Mouse (Mus musculus) lung, embryonic 14.5 days (tissue): ENCODE results near the gene Olfr668. TPM values are rescaled to one million over a fixed set of nuclear protein-coding genes. Genes with fewer than 3 reads are reported as not detected.
"Not testable (repeated sequence)": the region's sequence is repeated elsewhere in the genome, so short reads cannot be mapped to it uniquely, and the experiment has no call there.

Experiments used
- ATAC-seq: fragments of 200-750 bp; cut with Nextera tagmentation; 2 replicates; pipeline ENCODE4 v1.8.0; 2017; ENCODE audit warnings: mild to moderate bottlenecking, moderate TSS enrichment, moderate library complexity; ENCODE audit not compliant: insufficient read depth
- DNase-seq: peaks from one replicate; pipeline ENCODE4 v3.0.0-alpha.2; 2015
- H3K27ac ChIP-seq: fragments of 300-500 bp; sonication (generic); 2 replicates; pipeline ENCODE4 v1.5.1; 2014; ENCODE audit warnings: low read depth, mild to moderate bottlenecking, moderate library complexity
- H3K27me3 ChIP-seq: fragments of 300-500 bp; sonication (generic); 2 replicates; pipeline ENCODE4 v1.6.1; 2014; ENCODE audit warnings: low read length, control low read depth; ENCODE audit not compliant: insufficient read depth
- H3K36me3 ChIP-seq: fragments of 300-500 bp; sonication (generic); 2 replicates; pipeline ENCODE4 v1.6.1; 2014; ENCODE audit warnings: control low read depth; ENCODE audit not compliant: insufficient read depth
- H3K4me1 ChIP-seq: fragments of 300-500 bp; sonication (generic); 2 replicates; pipeline ENCODE4 v1.6.1; 2014; ENCODE audit warnings: antibody characterized with exemption, control low read depth; ENCODE audit not compliant: insufficient read depth
- H3K4me2 ChIP-seq: fragments of 300-500 bp; sonication (generic); 2 replicates; pipeline ENCODE4 v1.6.1; 2014; ENCODE audit warnings: mild to moderate bottlenecking
- H3K4me3 ChIP-seq: fragments of 300-500 bp; sonication (generic); 2 replicates; pipeline ENCODE4 v1.5.1; 2014; ENCODE audit warnings: low read depth, low read length
- H3K9ac ChIP-seq: fragments of 300-500 bp; sonication (generic); 2 replicates; pipeline ENCODE4 v1.6.1; 2014
- H3K9me3 ChIP-seq: fragments of 300-500 bp; sonication (generic); 2 replicates; pipeline ENCODE4 v1.6.1; 2016; ENCODE audit warnings: low read depth, low read length, control low read depth
- CTCF ChIP-seq: IDR thresholded peaks from 2 replicates; pipeline ENCODE4 v1.5.1; 2016; ENCODE audit warnings: antibody characterized with exemption, low read depth
- WGBS: fragments of 180-500 bp; shearing (Covaris S2); extraction: QIAGEN DNeasy Blood & Tissue Kit; methylation state at CpG from one replicate; pipeline ENCODE4 v1.1.7; 2014; 5-methylcytosine and 5-hydroxymethylcytosine counted together
- polyA plus RNA-seq: library from polyadenylated mRNA; unstranded; fragments of >200 nt; fragmentation: Nextera tagmentation; extraction: Ambion mirVana; gene quantifications from 2 replicates; pipeline ENCODE4 v1.2.1, GENCODE M21; 2014

Gene Olfr668
- not detected in 2 replicates for polyA plus RNA-seq

DNA sequence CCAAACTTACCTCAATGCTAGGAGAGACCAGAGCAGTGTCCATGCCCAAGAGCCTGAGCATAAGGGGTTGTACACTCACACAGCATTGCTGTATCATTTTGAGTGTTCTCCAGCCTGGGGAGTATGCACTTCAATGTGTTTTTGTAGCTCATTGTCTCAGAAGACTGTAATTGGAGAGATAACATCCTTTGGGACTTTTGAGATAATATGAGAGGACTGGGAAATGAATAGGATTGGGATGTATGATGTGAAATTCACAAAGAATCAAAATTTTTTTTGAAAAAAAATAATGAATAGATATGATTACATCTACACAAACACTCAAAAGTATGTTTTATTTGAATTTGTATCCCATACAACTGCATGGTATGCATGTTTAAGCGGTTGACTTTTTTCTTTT lies at the start of gene Olfr668:
Gene Olfr668, minus strand, starts transcription at position 101 of the 400 bp plus-strand sequence.
- ATAC-seq (no peak), DNase-seq (no peak)
- no peak within 1 kb of the TSS for H3K4me3 ChIP-seq
- H3K9me3 ChIP-seq = no peaks in the 10 kb centered on the region
- H3K4me2 ChIP-seq = no peak within 1 kb of the TSS
- no peaks in the 10 kb centered on the region for H3K27me3 ChIP-seq
- H3K27ac ChIP-seq = no peak within 1 kb of the TSS
- TF ChIP-seq CTCF = no peak
- WGBS = 73% methylated on average over 1 of the region's 1 CpGs
- no peaks in the 10 kb centered on the region for H3K36me3 ChIP-seq
- no peaks in the 10 kb centered on the region for H3K4me1 ChIP-seq
- H3K9ac ChIP-seq = no peak within 1 kb of the TSS

GRCm38 (mm10) chr7:104972507-104972906 lies 44.6 kb upstream of the Olfr668 start:
- DNase-seq, H3K9ac ChIP-seq, H3K9me3 ChIP-seq, ATAC-seq, H3K27me3 ChIP-seq, H3K27ac ChIP-seq, H3K4me3 ChIP-seq, H3K4me1 ChIP-seq, H3K36me3 ChIP-seq, H3K4me2 ChIP-seq: not testable (repeated sequence)
- 58% methylated on average over 2 of the region's 2 CpGs for WGBS

- Histone ChIP-seq H3K4me1 (no peaks in the 10 kb centered on the region), H3K4me2 (no peak within 1 kb of the TSS), H3K9me3 (no peaks in the 10 kb centered on the region), H3K27ac (no peak within 1 kb of the TSS), H3K9ac (no peak within 1 kb of the TSS), H3K4me3 (no peak within 1 kb of the TSS), H3K27me3 (no peaks in the 10 kb centered on the region), H3K36me3 (no peaks in the 10 kb centered on the region)
- no peak for ATAC-seq
- WGBS = 31% methylated on average over 1 of the region's 1 CpGs
- no peak for TF ChIP-seq CTCF
- no peak for DNase-seq
Observed at GRCm38 (mm10) chr7:104962520-104962919, 34.7 kb upstream of the Olfr668 start, which contains the start of gene Olfr670. Gene Olfr670 (minus strand): TSS chr7:104962620.

GRCm38 (mm10) chr7:104950234-104950633 lies 22.4 kb upstream of the Olfr668 start:
- H3K4me1 ChIP-seq, H3K9me3 ChIP-seq, H3K36me3 ChIP-seq, ATAC-seq, H3K27ac ChIP-seq, H3K27me3 ChIP-seq, H3K9ac ChIP-seq, H3K4me3 ChIP-seq, DNase-seq, H3K4me2 ChIP-seq: not testable (repeated sequence)
- 91% methylated on average over 16 of the region's 16 CpGs for WGBS

GRCm38 (mm10) chr7:104933940-104934339 lies 6.1 kb upstream of the Olfr668 start, which contains the start of gene Olfr669:
Gene Olfr669 (plus strand): TSS chr7:104934240.
- H3K27me3 ChIP-seq = no peaks in the 10 kb centered on the region
- H3K9me3 ChIP-seq = no peaks in the 10 kb centered on the region
- no peak within 1 kb of the TSS for H3K27ac ChIP-seq
- no peak within 1 kb of the TSS for H3K4me2 ChIP-seq
- ATAC-seq = no peak
- 73% methylated on average over 1 of the region's 1 CpGs for WGBS
- no peak within 1 kb of the TSS for H3K4me3 ChIP-seq
- H3K4me1 ChIP-seq = no peaks in the 10 kb centered on the region
- TF ChIP-seq CTCF = no peak
- no peaks in the 10 kb centered on the region for H3K36me3 ChIP-seq
- DNase-seq = no peak
- H3K9ac ChIP-seq = no peak within 1 kb of the TSS

DNA sequence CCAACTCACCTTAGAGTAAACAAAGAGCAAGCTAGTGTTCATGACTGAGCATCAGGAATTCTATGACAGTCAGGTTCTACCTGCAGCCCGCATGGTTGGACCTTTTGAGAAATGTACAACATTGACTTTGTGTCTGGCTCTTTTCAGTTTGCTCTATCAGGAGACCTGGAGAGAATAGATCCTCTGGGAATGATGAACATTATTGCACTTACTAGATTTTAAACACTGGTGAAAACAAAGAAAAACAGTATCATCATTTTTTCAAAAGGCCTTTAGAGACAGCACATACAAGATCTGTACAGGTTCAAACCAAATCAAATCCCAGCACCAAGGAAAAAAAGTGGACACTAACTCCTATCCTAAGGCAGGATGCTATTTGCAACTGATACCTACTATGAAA lies 6.5 kb downstream of the Olfr668 start, which contains the start of gene Olfr667:
Gene Olfr667, minus strand, starts transcription at position 101 of the 400 bp plus-strand sequence.
- 75% methylated on average over 1 of the region's 1 CpGs for WGBS
- Histone ChIP-seq H3K27me3 (no peaks in the 10 kb centered on the region), H3K4me1 (no peaks in the 10 kb centered on the region), H3K9ac (no peak within 1 kb of the TSS), H3K27ac (no peak within 1 kb of the TSS), H3K4me3 (no peak within 1 kb of the TSS), H3K36me3 (no peaks in the 10 kb centered on the region), H3K9me3 (no peaks in the 10 kb centered on the region), H3K4me2 (no peak within 1 kb of the TSS)
- TF ChIP-seq CTCF = no peak
- DNase-seq (no peak), ATAC-seq (no peak)

DNA sequence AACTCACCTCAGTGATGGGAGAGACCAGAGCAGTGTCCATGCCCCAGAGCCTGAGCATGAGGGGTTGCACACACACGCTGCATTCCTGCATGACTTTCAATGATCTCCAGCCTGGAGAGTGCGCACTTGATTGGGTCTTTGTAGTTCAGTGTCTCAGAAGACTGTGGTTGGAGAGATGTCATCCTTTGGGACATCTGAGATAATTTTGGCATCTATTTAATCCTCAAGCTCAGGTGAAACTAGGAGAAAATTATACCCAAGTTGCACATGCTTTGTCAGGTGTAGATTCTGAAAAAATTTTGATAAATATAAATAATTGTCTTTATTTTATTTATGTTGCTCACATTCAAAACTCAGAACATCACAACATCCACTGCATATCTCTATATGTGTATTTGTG lies 32.0 kb downstream of the Olfr668 start, which contains the start of gene Olfr666:
Gene Olfr666, minus strand, starts transcription at position 101 of the 400 bp plus-strand sequence.
- no peak for DNase-seq
- H3K4me2 ChIP-seq = no peak within 1 kb of the TSS
- no peak for TF ChIP-seq CTCF
- H3K4me1 ChIP-seq = no peaks in the 10 kb centered on the region
- 75% methylated on average over 2 of the region's 2 CpGs for WGBS
- no peak for ATAC-seq
- no peaks in the 10 kb centered on the region for H3K36me3 ChIP-seq
- no peaks in the 10 kb centered on the region for H3K9me3 ChIP-seq
- no peak within 1 kb of the TSS for H3K9ac ChIP-seq
- H3K27ac ChIP-seq = no peak within 1 kb of the TSS
- no peaks in the 10 kb centered on the region for H3K27me3 ChIP-seq
- no peak within 1 kb of the TSS for H3K4me3 ChIP-seq

- H3K9me3 ChIP-seq = no peaks in the 10 kb centered on the region
- no peak for TF ChIP-seq CTCF
- H3K9ac ChIP-seq = no peak within 1 kb of the TSS
Observed at GRCm38 (mm10) chr7:104877731-104878130, 50.1 kb downstream of the Olfr668 start, which contains the start of gene Olfr665. Gene Olfr665 (plus strand): TSS chr7:104878031.

More at GRCm38 (mm10) chr7:104877731-104878130, 50.1 kb downstream of the Olfr668 start, which contains the start of gene Olfr665:
- no peak within 1 kb of the TSS for H3K27ac ChIP-seq
- DNase-seq (no peak), ATAC-seq (no peak)
- H3K4me2 ChIP-seq = no peak within 1 kb of the TSS
- no peaks in the 10 kb centered on the region for H3K27me3 ChIP-seq
- H3K4me3 ChIP-seq = no peak within 1 kb of the TSS
- H3K36me3 ChIP-seq = no peaks in the 10 kb centered on the region
- no peaks in the 10 kb centered on the region for H3K4me1 ChIP-seq
- WGBS = 23% methylated on average over 1 of the region's 1 CpGs

Other genes with a start within 250 kb of the Olfr668 start
- not detected in 2 replicates for gene Olfr661, start 241.6 kb downstream of the Olfr668 start, polyA plus RNA-seq
- not detected in 2 replicates for gene Usp17le, start 150.6 kb downstream of the Olfr668 start, polyA plus RNA-seq
- gene Usp17lb, start 85.5 kb downstream of the Olfr668 start, polyA plus RNA-seq = not detected in 2 replicates
- not detected in 2 replicates for gene Usp17la, start 71.0 kb downstream of the Olfr668 start, polyA plus RNA-seq
- not detected in 2 replicates for gene Olfr665, start 50.0 kb downstream of the Olfr668 start, polyA plus RNA-seq
- gene Olfr666, start 32.1 kb downstream of the Olfr668 start, polyA plus RNA-seq = not detected in 2 replicates
- not detected in 2 replicates for gene Olfr667, start 6.6 kb downstream of the Olfr668 start, polyA plus RNA-seq
- gene Olfr669, start 6.2 kb upstream of the Olfr668 start, polyA plus RNA-seq = not detected in 2 replicates
- not detected in 2 replicates for gene Olfr670, start 34.6 kb upstream of the Olfr668 start, polyA plus RNA-seq
- gene Olfr671, start 51.1 kb upstream of the Olfr668 start, polyA plus RNA-seq = not detected in 2 replicates
- gene Olfr672, start 74.0 kb upstream of the Olfr668 start, polyA plus RNA-seq = not detected in 2 replicates
- not detected in 2 replicates for gene Olfr675, start 100.4 kb upstream of the Olfr668 start, polyA plus RNA-seq
- gene Olfr676, start 104.6 kb upstream of the Olfr668 start, polyA plus RNA-seq = not detected in 2 replicates
- not detected in 2 replicates for gene Olfr677, start 123.3 kb upstream of the Olfr668 start, polyA plus RNA-seq
- not detected in 2 replicates for gene Olfr678, start 136.4 kb upstream of the Olfr668 start, polyA plus RNA-seq
- not detected in 2 replicates for gene Olfr679, start 153.1 kb upstream of the Olfr668 start, polyA plus RNA-seq
- gene Olfr680-ps1, start 164.8 kb upstream of the Olfr668 start, polyA plus RNA-seq = not detected in 2 replicates
- gene Olfr681, start 188.8 kb upstream of the Olfr668 start, polyA plus RNA-seq = not detected in 2 replicates
- gene Olfr683, start 219.0 kb upstream of the Olfr668 start, polyA plus RNA-seq = not detected in 2 replicates
- not detected in 2 replicates for gene Olfr684, start 235.6 kb upstream of the Olfr668 start, polyA plus RNA-seq